Mouse (Mus musculus): Measurements from ENCODE around the gene Tagap. TPM values are rescaled to one million over a fixed set of nuclear protein-coding genes. Genes with fewer than 3 reads are reported as not detected.
"Not testable (repeated sequence)": the region's sequence is repeated elsewhere in the genome, so short reads cannot be mapped to it uniquely, and the experiment has no call there.

Tagap gene
- total RNA-seq, 2 experiments from 2014 or later = 2.6 to 3.0 TPM

DNA sequence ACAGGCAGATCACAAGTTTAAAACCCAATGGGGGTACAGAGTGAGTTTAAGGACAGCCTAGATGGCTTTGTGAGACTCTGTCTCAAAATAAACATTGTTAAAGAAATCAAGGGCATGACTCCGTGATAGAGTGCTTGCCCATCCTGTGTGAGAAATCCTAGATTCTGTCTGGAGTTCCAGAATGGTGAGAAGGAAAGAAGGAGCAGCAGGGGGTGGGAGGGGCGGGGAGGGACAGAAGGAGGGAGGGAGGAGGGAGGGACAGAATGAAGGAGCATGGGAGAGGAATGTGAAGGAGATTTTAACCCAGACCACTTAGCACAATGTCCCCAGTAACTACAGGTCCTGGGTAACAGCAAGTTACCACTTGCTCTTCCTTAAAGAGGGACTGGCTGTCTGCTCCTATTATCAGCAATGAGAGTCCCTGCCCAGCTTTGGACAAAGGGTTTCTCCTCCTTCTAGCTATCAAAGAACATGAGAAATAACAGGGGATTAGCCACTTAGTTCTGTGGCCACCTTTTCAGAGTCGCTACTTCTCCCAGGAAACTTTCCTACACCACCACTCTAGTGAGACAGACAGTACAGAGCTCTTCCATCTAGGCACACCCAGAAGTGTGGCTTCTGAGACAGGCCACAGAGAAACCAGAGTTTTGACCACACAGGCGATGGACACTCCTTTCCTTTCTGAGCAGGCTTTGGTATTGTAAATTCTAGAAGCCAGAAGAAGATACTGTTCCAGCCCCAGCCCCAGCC is 19.7 kb upstream of the Tagap start:
- intact Hi-C loops (cut with DNase I) = no loop called here
- DNase-seq = no peak

- DNase-seq = no peak
- intact Hi-C loops (cut with DNase I) = no loop called here
These were observed 11.1 kb upstream of the Tagap start for GRCm38 (mm10) chr17:7914596-7915227.

GRCm38 (mm10) chr17:7915791-7916190 is 10.0 kb upstream of the Tagap start:
- no peak for DNase-seq
- intact Hi-C loops (cut with DNase I) = no loop called here

DNA sequence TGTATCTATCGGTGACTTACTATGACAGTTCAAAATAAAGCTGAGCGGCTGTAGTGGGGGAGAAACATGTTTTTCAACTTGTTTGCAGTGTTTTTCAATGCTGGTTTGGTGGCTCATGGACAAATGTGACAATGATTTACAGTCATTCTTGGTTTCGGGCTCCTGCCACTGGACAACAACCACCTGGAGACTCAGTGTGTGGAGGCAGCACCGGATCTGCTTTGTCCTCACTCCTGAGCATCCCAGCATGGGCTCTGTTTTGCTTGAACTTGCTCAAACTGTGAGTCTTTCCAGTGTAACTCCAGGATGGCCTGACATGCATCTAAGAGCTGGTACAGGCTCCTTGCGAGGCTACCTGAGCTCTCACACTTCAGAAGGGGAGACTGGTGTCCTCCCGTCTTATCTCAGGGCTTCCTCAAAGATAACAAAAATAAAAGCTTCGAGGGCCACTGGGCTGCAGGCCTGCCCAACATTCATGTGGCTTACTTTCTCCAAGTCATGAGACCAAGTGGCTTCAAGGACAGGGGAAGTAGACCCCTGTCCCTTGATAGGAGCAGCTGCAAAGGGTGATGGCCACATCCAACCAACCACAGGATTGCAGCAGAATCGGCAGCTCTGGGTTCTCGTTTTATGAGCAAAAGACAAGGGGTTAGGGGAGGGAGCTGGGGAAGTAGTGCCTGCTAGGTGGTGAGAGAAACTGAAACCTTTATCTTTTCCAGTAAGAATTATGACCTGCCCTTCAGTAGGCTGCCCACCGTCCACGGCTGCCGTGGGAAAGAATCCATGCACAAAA is 8.8 kb upstream of the Tagap start:
- no peak for DNase-seq
- intact Hi-C loops (cut with DNase I) = no loop called here

DNA sequence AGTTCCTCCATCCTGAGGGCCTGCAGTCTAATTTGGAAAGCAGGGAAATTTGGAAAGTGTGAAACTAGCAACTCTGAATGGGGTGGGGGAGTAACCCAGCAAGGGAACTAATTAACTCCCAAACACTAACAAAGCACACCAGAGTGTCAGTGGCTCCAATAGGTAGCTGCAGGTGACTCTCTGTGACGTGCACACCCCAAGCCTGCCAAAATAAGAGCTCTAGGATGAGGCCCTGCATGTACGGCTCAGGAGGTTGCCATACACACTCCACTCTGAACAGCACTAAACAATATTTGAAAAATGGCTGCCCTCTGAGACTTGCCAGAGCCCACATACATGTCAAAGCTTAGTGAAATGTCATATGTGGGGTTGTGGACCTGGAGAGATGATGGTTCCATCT is 7.4 kb upstream of the Tagap start:
- DNase-seq = no peak
- intact Hi-C loops (cut with DNase I) = no loop called here

GRCm38 (mm10) chr17:7919209-7919608 is 6.6 kb upstream of the Tagap start:
- no peak for DNase-seq
- intact Hi-C loops (cut with DNase I) = no loop called here

- intact Hi-C loops (cut with DNase I) = no loop called here
- DNase-seq = no peak
These were observed 3.2 kb upstream of the Tagap start for GRCm38 (mm10) chr17:7922564-7922963.

GRCm38 (mm10) chr17:7924185-7924725 is 1.5 kb upstream of the Tagap start:
- intact Hi-C loops (cut with DNase I) = no loop called here

GRCm38 (mm10) chr17:7927582-7928535 is 2.1 kb downstream of the Tagap start:
- intact Hi-C loops (cut with DNase I) = loop anchor here (5.0 kb wide), 1 partner anchor 61 kb away; no protein-coding TSS in a partner anchor
- DNase-seq = peak; percentile 67 to 77

More at GRCm38 (mm10) chr17:7924185-7924725, 1.5 kb upstream of the Tagap start:
- DNase-seq = no peak

DNA sequence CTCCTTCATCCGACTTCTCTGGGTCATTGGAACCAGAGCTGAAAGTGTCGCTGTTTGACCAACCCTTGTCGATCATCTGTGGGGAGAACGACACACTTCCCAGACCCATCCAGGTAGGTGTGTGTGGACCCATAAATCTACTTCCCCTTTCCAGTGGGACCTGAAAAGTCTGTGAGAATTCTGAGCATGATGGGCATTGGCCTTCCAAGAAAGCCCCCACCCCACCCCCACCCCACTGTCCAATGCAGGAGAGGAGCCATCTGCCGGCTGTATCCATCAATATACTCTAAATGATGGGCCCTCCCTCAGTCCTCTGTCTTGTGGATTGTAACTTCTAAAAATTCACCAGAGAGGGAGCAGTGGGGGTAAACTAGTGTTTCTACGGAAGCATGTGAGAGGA is 2.9 kb downstream of the Tagap start:
- intact Hi-C loops (cut with DNase I) = loop anchor here (5.0 kb wide), 1 partner anchor 61 kb away; no protein-coding TSS in a partner anchor
- DNase-seq = no peak

DNA sequence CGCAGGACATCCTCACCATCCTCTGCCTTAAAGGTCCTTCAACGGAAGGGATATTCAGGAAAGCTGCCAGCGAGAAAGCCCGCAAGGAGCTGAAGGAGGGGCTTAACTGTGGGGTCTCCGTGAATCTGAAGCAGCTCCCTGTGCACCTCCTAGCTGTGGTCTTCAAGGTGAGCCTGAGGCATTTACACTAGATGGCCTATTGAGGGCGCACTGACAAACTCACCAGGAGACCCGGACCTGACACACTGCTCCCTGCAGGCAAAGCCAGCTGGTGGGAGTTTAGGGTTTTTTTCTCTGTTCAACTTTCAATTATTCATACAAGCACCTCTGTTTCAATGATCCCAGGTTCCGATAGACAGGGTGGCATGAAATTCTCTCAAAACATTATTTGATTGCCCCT is 3.5 kb downstream of the Tagap start:
- no peak for DNase-seq
- intact Hi-C loops (cut with DNase I) = loop anchor here (5.0 kb wide), 1 partner anchor 62 kb away; no protein-coding TSS in a partner anchor

GRCm38 (mm10) chr17:7931096-7931990 is 5.5 kb downstream of the Tagap start:
- no peak for DNase-seq
- intact Hi-C loops (cut with DNase I) = no loop called here

DNA sequence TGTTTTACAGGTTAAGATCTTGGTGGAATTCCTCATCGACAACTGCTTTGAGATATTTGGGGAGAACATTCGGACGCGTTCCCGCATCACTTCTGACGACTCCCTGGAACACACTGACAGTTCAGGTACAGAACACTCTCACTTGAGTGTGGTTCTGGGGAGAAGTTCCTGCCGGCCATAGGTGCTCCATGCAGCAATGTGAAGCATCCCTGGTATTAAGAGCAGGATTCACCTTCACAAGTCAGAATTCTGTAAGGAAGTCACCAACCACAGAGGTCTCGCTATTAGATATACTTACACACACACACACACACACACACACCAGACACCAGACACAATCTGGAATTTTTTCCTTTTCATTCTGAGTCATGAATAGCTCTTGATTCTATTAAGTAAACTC is 6.3 kb downstream of the Tagap start:
- intact Hi-C loops (cut with DNase I); DNase-seq: not testable (repeated sequence)

- DNase-seq = peak; percentile 40 to 45
- intact Hi-C loops (cut with DNase I) = no loop called here
These were observed 13.8 kb downstream of the Tagap start for GRCm38 (mm10) chr17:7939640-7940039.

DNA sequence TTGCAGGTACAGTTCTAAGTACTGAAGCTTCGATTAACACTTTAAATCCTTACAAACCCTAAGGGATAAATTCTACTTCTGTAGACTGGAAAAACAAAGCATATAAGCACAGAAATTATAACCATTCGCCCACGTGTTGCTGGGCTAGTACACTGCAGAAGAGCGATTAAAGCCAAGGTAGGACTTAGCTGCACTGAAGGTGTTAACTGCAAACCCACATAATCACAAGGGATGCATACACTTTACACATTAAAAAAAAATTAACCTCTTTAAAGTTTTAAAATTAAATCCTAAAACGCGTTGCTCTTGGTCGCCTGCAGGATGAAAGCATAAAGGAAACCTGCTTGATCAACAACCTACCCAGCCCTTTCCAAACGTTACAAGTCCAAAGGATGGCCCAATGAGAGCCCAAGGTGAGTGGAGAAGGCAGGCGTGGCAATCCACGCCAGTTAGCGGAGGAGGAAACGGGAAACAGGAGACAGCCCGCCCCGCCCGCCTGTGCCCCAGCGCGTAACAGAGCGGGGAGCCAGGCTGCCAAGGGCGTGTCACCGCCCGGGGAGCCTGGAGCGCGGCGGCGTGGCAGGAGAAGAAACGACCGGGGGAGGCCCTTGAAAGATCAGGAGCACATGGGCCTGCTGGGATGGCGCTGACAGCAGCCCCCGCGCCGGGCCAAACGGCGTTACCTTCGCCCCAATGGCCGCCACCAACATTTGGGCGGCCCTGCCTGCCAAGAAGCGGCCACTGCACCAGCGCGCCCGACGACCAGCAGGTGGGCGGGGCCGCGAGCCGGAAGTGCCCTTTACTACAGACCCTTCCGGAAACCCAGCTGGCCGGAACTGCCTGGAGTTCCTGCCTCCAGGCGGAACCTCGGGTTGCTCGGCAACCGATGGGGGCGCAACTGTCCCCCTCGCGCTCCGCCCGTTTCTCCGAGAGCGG is 19.6 kb downstream of the Tagap start, which contains the start of gene Rsph3a:
Gene Rsph3a (plus strand): TSS at position 498 of the 936 bp plus-strand sequence.
- intact Hi-C loops (cut with DNase I) = not testable (repeated sequence)
- peak; percentile 91 for DNase-seq

GRCm38 (mm10) chr17:7946053-7946627 is 20.3 kb downstream of the Tagap start:
- DNase-seq; intact Hi-C loops (cut with DNase I): not testable (repeated sequence)

DNA sequence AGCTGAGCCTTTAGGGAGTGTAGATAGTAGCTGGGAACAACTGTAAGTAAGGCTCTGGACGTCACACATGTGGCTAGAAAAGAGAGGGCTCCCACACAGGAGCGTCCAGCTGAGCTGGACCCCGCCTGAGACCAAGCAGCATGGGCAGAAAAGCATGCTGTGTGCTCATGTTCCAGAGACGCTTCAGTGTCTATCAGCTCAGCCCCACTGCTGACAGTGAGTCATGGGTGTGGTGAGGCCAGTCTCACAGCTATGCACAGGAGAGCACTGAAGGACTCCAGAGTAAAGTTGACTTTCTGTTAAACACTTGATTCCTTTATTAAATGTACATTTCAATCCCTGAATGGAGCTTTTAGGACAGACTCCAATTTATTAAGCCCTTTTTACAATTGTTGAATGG is 25.5 kb downstream of the Tagap start:
- intact Hi-C loops (cut with DNase I); DNase-seq: not testable (repeated sequence)

All from heart, postnatal 10 days (tissue).